Mouse (Mus musculus): ENCODE results near the gene Icosl. TPM values are rescaled to one million over a fixed set of nuclear protein-coding genes. Genes with fewer than 3 reads are reported as not detected.
A peak's percentile ranks its signal among the peaks of the same experiment; 100 is the strongest.
"Not testable (repeated sequence)": the region's sequence is repeated elsewhere in the genome, so short reads cannot be mapped to it uniquely, and the experiment has no call there.

The Icosl gene
- polyA plus RNA-seq, 1 experiment from 2014 or later: 3.2 TPM

DNA sequence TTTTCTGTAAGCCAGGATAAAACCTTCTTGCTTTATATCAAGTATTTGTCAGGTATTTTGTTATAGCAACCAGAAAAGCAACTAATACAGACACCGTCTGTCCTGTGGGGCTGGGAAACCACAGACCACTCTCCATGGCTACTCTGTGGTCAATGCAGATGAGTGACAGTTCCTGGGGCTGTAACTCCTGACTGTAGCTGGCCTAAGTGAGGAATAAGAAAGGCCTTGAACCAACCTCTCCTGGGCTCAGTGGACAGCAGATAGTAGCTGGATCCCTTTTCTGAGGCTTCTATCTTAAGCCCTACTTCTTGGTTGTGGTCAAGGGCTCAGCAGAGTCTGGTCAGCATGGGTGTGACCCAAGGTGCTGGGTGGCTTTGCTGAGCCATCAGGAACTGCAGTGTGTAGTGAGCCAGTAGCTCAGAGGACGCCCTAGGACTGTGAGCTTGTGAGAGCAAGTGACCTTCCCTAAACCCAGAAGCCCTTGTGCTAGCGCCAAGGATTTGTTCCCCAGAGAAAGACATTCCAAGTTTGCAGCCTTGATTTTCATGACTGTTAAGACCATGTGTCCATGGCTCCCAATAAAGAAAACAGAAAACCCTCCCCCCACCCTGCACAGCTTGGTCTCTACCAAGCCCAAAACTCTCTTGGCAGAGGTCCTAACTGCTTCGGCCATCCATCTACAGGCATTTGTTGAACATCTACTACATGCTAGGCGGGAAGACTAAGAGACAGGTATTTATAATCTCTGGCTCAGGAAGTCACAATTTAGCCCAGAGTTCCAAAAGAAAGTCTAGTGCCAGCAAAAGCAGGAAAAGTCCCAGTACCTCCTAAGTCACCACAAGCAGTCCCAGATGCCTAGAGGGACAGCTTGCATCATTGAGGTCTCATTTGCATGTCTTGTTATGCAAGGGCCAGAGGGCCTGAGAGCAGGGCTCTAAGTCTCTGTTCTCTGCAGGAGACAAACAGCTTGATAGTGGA lies 27.1 kb downstream of the Icosl start:
- H3K27me3 ChIP-seq (replicated peaks): peaks cover 11% of the 10 kb centered on the region; the same call in 1 of the 2 replicates
- H3K9ac ChIP-seq: no peak overlapping the region
- H3K4me2 ChIP-seq: no peak overlapping the region
- 61% methylated on average over 5 of the region's 5 CpGs for WGBS (ENCODE audit: insufficient replicate concordance)
- no peaks in the 10 kb centered on the region for H3K36me3 ChIP-seq
- no peak overlapping the region for H3K4me3 ChIP-seq
- H3K4me1 ChIP-seq: no peaks in the 10 kb centered on the region
- no peaks in the 10 kb centered on the region for H3K9me3 ChIP-seq (replicated peaks)
- ATAC-seq: no peak
- H3K27ac ChIP-seq: no peak overlapping the region

DNA sequence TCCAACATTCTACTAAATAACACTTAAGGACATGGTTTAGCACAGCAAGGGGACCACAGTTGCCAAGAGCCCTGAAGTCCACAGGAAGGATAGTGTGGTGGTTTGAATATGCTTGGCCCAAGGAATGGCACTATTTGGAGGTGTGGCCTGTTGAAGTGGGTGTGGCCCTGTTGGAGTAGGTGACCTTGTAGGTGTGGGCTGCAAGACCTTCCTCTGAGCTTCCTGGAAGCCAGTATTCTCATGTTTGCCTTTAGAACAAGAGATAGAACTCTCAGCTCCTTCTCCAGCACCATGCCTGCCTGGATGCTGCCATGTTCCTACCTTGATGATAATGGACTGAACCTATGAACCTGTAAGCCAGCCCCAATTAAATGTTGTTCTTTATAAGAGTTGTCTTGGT lies 30.8 kb downstream of the Icosl start:
- H3K9me3 ChIP-seq (replicated peaks); H3K27ac ChIP-seq; H3K4me3 ChIP-seq; H3K4me2 ChIP-seq; H3K36me3 ChIP-seq; H3K9ac ChIP-seq; ATAC-seq; H3K4me1 ChIP-seq: not testable (repeated sequence)
- H3K27me3 ChIP-seq (replicated peaks): peaks cover 13% of the 10 kb centered on the region; the same call in 1 of the 2 replicates

DNA sequence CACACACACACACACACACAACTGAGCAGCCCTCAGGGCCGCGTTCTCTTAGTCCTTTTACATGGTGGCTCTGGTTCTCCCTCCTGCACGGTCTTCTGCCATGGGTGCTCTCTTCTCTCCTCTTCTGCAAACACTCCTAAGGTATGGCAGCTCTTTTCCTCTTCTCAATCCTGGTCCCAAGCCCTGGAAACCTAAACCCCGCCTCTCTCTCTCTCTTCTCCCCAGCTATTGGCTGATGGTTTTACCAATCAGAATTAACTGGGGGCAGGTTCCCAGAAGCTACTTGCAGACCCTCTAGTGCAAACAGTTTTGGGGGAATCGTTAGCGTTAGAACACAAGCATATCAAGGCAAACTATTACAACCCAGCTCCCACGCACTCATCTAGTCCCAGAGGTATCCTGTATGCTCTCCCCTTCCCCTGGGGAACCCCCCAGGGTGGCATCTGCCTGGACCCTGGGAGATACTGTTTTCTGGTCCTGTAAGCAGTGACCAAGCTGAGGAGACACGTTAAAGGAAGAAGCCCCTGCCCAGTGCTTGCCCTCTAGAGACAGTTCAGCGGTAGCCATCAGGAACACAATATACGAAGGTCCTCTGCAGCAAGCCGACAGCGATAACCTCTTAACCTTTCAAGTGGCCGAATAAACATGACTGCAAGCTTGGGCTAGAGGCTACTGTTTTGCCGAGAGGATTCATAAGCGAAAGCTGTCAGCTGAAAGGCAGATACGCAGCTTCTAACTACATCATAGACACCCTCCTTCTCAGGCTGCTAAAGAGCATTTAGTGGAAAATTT lies 32.1 kb downstream of the Icosl start:
- peak overlapping the region; percentile 46 for H3K27ac ChIP-seq
- H3K4me1 ChIP-seq: no peaks in the 10 kb centered on the region
- H3K9ac ChIP-seq: no peak overlapping the region
- H3K4me3 ChIP-seq: 0 out of 2 replicates have a peak overlapping the region, but pooled peaks have one; percentile 10
- peak overlapping the region; percentile 45 for H3K4me2 ChIP-seq
- H3K9me3 ChIP-seq (replicated peaks): no peaks in the 10 kb centered on the region
- no peaks in the 10 kb centered on the region for H3K36me3 ChIP-seq
- peaks cover 13% of the 10 kb centered on the region; the same call in 1 of the 2 replicates for H3K27me3 ChIP-seq (replicated peaks)
- peak; percentile 53 for ATAC-seq
- 21% methylated on average over 16 of the region's 16 CpGs for WGBS (ENCODE audit: insufficient replicate concordance)

DNA sequence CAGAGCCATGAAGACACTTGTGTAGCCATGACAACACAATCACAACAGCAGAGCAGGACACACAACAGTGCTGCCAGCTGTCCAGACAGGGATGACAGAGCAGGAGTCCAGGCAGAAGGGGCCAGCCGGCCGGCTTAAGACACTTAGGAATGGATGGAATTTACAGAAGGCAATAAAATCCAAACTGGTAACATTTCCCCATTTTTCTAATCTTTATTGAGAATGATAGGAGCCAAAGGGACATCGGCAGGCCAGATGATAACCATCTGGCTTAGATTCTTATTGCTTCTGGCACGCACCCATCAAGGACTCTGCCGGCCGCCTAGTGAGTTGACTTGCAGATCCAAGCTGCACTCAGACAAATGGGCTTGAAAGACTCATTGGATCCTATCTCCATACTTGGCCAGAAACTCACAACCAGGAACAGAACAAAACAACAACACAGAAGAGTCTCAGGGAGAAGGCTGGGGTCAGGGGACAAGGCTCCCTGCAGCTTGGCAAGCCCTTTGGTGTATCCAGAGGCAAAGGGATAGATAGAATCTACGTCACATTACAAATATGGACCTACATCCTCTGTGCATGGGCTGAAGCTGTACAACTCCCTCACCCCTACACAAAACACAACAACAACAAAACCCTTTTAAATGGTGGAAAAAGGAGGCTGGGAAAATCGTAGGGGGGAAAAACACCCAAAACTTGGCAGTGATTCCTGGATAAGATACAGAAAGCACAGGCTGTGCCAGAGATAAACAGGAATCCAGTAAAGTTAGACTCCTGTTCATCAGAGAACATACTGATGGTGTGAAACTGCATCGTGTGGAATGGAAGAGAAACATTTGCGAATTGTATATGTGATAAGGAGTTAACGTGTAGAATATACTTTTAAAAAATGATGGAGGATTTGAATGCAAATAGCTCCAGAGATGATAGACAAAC lies 35.7 kb downstream of the Icosl start:
- ATAC-seq: no peak
- WGBS (ENCODE audit: insufficient replicate concordance): 73% methylated on average over 11 of the region's 11 CpGs
- no peak overlapping the region for H3K4me3 ChIP-seq
- H3K4me1 ChIP-seq: no peaks in the 10 kb centered on the region
- no peak overlapping the region for H3K9ac ChIP-seq
- H3K9me3 ChIP-seq (replicated peaks): no peaks in the 10 kb centered on the region
- no peaks in the 10 kb centered on the region for H3K36me3 ChIP-seq
- H3K4me2 ChIP-seq: no peak overlapping the region
- H3K27ac ChIP-seq: no peak overlapping the region
- H3K27me3 ChIP-seq (replicated peaks): peaks cover 13% of the 10 kb centered on the region; the same call in 1 of the 2 replicates

DNA sequence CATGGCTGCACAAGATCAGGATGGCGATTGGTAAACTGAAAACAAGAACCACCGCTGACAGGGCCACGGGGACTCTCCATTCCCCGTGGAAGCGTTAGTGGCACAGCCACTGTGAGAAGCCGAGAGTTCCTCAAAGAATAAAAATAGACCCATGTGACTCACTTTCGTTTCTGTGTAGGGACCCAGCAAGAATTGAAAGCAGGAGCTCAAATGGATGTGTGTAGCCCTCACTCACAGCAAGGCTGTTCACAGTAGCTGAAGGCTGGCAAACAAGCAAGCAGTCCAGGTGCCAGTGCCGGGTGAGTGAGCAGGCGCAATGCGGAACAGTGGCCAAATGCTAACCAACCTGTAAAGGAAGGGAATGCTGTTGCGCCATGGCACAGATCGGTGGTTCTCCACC lies 36.4 kb downstream of the Icosl start:
- peaks cover 13% of the 10 kb centered on the region; the same call in 1 of the 2 replicates for H3K27me3 ChIP-seq (replicated peaks)
- H3K9ac ChIP-seq: no peak overlapping the region
- no peak overlapping the region for H3K4me3 ChIP-seq
- ATAC-seq: no peak
- H3K4me1 ChIP-seq: no peaks in the 10 kb centered on the region
- no peak overlapping the region for H3K4me2 ChIP-seq
- no peak overlapping the region for H3K27ac ChIP-seq
- H3K36me3 ChIP-seq: no peaks in the 10 kb centered on the region
- 64% methylated on average over 12 of the region's 12 CpGs for WGBS (ENCODE audit: insufficient replicate concordance)
- no peaks in the 10 kb centered on the region for H3K9me3 ChIP-seq (replicated peaks)

DNA sequence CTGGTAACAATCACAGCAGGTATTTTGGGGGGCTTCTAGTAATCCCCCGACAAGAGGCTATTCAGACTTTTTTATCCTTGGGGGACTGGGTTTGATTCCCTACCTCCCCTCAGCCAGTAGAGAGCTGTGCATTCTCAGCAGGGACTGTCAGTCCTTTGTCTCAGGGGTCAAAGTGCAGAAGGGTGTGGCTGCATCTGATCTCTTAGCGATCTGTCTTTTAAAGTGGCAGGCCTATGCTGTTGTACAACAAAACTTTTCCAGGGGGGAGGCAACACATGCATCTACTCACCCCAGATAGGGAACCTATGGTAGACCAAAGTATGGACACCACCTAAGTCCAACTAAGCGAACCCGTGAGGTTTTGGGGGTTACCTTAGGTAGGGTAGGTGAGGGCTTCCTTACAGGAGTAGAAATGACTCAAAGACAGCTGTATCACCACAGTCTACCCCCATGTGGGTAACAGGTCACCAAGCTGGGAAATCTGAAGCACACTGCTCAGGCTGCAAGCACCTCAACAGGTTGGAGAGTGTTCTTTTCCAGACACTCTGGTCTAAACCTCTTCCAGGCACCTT lies 45.5 kb downstream of the Icosl start:
- H3K4me1 ChIP-seq: no peaks in the 10 kb centered on the region
- WGBS (ENCODE audit: insufficient replicate concordance): 69% methylated on average over 4 of the region's 4 CpGs
- no peak overlapping the region for H3K4me2 ChIP-seq
- no peaks in the 10 kb centered on the region for H3K27me3 ChIP-seq (replicated peaks)
- H3K9me3 ChIP-seq (replicated peaks): no peaks in the 10 kb centered on the region
- no peak overlapping the region for H3K27ac ChIP-seq
- H3K36me3 ChIP-seq: no peaks in the 10 kb centered on the region
- ATAC-seq: no peak
- H3K9ac ChIP-seq: no peak overlapping the region
- H3K4me3 ChIP-seq: no peak overlapping the region

DNA sequence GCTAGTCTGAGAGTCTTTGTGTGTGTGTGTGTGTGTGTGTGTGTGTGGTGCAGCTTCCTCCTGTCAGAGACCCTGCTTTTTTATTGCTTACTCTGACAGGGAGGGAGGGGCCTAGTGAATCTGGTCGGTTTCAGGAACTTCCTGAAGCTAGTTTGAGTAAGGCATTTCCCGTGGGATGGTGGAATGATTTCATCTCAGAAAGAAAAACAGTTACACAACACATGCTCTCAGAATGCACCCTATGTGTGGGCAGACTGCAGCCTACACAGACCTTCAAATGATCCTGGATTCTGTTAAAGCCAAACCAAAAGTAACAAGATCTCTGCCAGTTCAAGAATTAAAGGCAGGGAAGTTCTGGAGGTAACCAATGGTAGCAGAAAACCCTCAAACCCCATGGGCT lies 46.1 kb downstream of the Icosl start:
- no peak overlapping the region for H3K27ac ChIP-seq
- H3K4me1 ChIP-seq: no peaks in the 10 kb centered on the region
- H3K9me3 ChIP-seq (replicated peaks): no peaks in the 10 kb centered on the region
- no peak overlapping the region for H3K4me3 ChIP-seq
- H3K36me3 ChIP-seq: no peaks in the 10 kb centered on the region
- 55% methylated on average over 2 of the region's 2 CpGs for WGBS (ENCODE audit: insufficient replicate concordance)
- H3K27me3 ChIP-seq (replicated peaks): no peaks in the 10 kb centered on the region
- no peak overlapping the region for H3K4me2 ChIP-seq
- no peak for ATAC-seq
- H3K9ac ChIP-seq: no peak overlapping the region

DNA sequence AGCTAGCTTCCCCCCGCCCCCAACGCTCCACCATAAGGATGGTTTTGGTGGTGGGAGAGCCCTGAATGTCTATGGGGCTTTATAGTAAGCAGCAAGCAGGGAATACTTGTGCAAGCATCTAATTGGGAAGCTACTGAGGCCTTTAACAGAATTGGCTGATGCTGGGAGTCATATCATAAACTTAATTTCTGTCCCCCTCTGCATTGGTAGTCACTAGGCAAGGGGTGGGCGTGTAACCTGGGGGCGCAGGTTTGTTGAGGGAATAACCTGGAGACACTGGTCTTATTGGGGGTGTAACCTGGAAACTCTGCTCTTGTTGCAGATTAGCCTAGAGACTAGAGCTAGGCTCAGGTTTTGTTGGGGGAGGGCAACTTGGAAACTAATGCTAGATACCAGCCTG lies 50.3 kb downstream of the Icosl start:
- Histone ChIP-seq H3K4me2 (no peak overlapping the region), H3K4me1 (peaks cover 5% of the 10 kb centered on the region; the same call in 1 of the 2 replicates), H3K9ac (no peak overlapping the region), H3K27ac (no peak overlapping the region), H3K9me3 (replicated peaks) (no peaks in the 10 kb centered on the region), H3K4me3 (no peak overlapping the region), H3K27me3 (replicated peaks) (no peaks in the 10 kb centered on the region), H3K36me3 (no peaks in the 10 kb centered on the region)
- no peak for ATAC-seq
- 74% methylated on average over 4 of the region's 4 CpGs for WGBS (ENCODE audit: insufficient replicate concordance)

DNA sequence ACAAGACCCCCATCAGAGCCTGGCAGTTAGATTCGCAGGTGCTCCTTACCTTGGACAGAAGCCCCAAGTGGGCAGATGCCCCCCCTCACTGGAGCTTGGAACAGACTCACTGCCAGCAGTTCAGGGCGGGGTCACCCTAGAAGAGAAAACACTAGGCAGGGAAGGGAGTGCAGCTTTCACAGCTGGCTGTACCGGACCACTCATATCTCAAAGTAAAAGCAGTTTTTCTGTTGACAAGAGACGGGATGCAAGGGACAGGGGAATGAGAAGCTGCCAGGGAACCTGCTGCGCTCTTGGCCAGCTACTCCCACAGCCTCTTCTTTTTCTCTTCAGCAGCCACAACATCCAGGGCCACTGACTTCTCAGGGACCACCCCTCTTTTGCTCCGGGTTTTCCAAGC lies 55.0 kb downstream of the Icosl start:
- not testable (repeated sequence) for H3K4me3 ChIP-seq; H3K4me2 ChIP-seq; ATAC-seq; H3K9me3 ChIP-seq (replicated peaks); H3K36me3 ChIP-seq; H3K27me3 ChIP-seq (replicated peaks); H3K4me1 ChIP-seq; H3K27ac ChIP-seq; H3K9ac ChIP-seq
- WGBS (ENCODE audit: insufficient replicate concordance): 35% methylated on average over 6 of the region's 6 CpGs

DNA sequence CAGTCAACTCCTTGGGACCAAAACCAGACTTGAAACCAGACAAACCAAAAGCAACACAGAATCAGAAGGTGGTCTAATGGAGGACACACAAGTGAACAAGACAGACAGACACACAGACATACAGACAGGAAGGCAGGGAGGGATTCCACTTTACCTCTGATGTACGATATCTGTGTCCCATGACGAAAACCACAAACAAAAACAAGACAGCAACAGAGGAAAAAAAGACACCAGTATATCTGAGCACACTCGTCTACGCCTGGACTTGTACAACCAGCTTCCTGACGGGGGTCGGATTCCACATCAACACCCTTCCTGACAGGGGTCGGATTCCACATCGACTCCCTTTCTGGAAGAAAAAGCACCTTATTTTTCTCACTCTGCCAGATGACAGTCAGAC lies 56.0 kb downstream of the Icosl start:
- not testable (repeated sequence) for H3K9me3 ChIP-seq (replicated peaks); ATAC-seq; H3K27ac ChIP-seq; H3K4me3 ChIP-seq; H3K36me3 ChIP-seq; H3K4me2 ChIP-seq; H3K9ac ChIP-seq; H3K4me1 ChIP-seq
- WGBS (ENCODE audit: insufficient replicate concordance): 51% methylated on average over 8 of the region's 8 CpGs
- peaks cover 16% of the 10 kb centered on the region for H3K27me3 ChIP-seq (replicated peaks)

DNA sequence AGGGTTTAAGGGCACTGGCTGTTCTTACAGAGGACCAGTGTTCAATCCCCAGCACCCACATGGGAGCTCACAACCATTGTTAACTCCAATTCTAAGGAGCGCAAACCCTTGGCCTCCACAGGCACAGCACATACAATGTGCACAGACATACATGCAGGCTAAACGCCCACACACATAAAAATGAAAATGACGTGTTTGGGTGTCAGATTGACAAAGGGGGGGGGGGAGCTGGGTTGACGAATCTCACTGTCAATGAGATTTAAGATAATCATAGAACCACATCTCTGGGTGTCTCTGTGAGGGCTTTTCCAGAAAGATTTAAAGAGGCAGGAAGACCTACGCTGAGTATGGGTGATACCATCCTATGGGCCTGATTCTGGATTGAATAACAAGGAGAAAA lies 57.2 kb downstream of the Icosl start:
- H3K4me3 ChIP-seq: no peak overlapping the region
- no peak overlapping the region for H3K9ac ChIP-seq
- no peak overlapping the region for H3K4me2 ChIP-seq
- peaks cover 5% of the 10 kb centered on the region; the same call in 1 of the 2 replicates for H3K4me1 ChIP-seq
- peaks cover 17% of the 10 kb centered on the region for H3K27me3 ChIP-seq (replicated peaks)
- H3K27ac ChIP-seq: no peak overlapping the region
- no peaks in the 10 kb centered on the region for H3K9me3 ChIP-seq (replicated peaks)
- no peaks in the 10 kb centered on the region for H3K36me3 ChIP-seq
- no peak for ATAC-seq
- WGBS (ENCODE audit: insufficient replicate concordance): 71% methylated on average over 5 of the region's 5 CpGs
